Mouse (Mus musculus) urinary bladder, postnatal 14 days (tissue): ENCODE data around the gene Plxnb2.

Experiments used
- DNase-seq: peaks from one replicate; pipeline ENCODE4 v3.0.0; 2021; ENCODE audit warnings: low spot score

The Plxnb2 gene

GRCm38 (mm10) chr15:89127364-89127940 is 53.1 kb downstream of the Plxnb2 start:
- no peak for DNase-seq

- no peak for DNase-seq
Measured at GRCm38 (mm10) chr15:89126622-89127021, 54.0 kb downstream of the Plxnb2 start.

- DNase-seq, result no peak
Measured at GRCm38 (mm10) chr15:89125351-89125750, 55.2 kb downstream of the Plxnb2 start.

GRCm38 (mm10) chr15:89124312-89124711 is 56.3 kb downstream of the Plxnb2 start:
- no peak for DNase-seq

GRCm38 (mm10) chr15:89123595-89123994 is 57.0 kb downstream of the Plxnb2 start:
- DNase-seq, result peak; percentile 24

GRCm38 (mm10) chr15:89122649-89123366 is 57.8 kb downstream of the Plxnb2 start, which contains the start of gene Tubgcp6:
Tubgcp6 (minus strand) TSS chr15:89123112.
- peak; percentile 93 for DNase-seq

- no peak for DNase-seq
Measured at GRCm38 (mm10) chr15:89118007-89118406, 62.6 kb downstream of the Plxnb2 start.

- no peak for DNase-seq
Measured at GRCm38 (mm10) chr15:89110147-89110546, 70.4 kb downstream of the Plxnb2 start.

GRCm38 (mm10) chr15:89106976-89107375 is 73.6 kb downstream of the Plxnb2 start:
- DNase-seq, result no peak

- DNase-seq, result no peak
Measured at GRCm38 (mm10) chr15:89106073-89106472, 74.5 kb downstream of the Plxnb2 start.
